Mouse (Mus musculus) small intestine, adult 2 months (tissue): ENCODE data around the gene Zfp108. TPM values are rescaled to one million over a fixed set of nuclear protein-coding genes. Genes with fewer than 3 reads are reported as not detected.

Experiments used
- H3K27ac ChIP-seq: fragments of 200-500 bp; 2 replicates; pipeline ENCODE4 v1.5.1; 2012; ENCODE audit warnings: low read depth, low read length, control low read depth, inconsistent platforms; ENCODE audit not compliant: insufficient read depth
- H3K27me3 ChIP-seq: fragments of 200-500 bp; 2 replicates; pipeline ENCODE4 v1.6.1; 2012; ENCODE audit warnings: mild to moderate bottlenecking, moderate library complexity, low read length, inconsistent platforms; ENCODE audit not compliant: control insufficient read depth, insufficient read depth
- H3K36me3 ChIP-seq: fragments of 200-500 bp; 2 replicates; pipeline ENCODE4 v1.6.1; 2012; ENCODE audit warnings: mild to moderate bottlenecking, low read length, control low read depth, inconsistent platforms; ENCODE audit not compliant: control insufficient read depth, insufficient read depth
- H3K4me1 ChIP-seq: fragments of 200-500 bp; 2 replicates; pipeline ENCODE4 v1.6.1; 2012; ENCODE audit warnings: low read length, inconsistent platforms, mixed read lengths; ENCODE audit not compliant: control insufficient read depth, insufficient read depth, insufficient read length
- H3K4me3 ChIP-seq: fragments of 200-500 bp; 2 replicates; pipeline ENCODE4 v1.5.1; 2012; ENCODE audit warnings: low read depth, mild to moderate bottlenecking, control low read depth, inconsistent platforms, low read length, moderate library complexity
- CTCF ChIP-seq: fragments of 200-500 bp; IDR thresholded peaks from 2 replicates; pipeline ENCODE4 v1.5.1; 2012; ENCODE audit warnings: low read depth, mild to moderate bottlenecking, control low read depth, inconsistent platforms, low read length, moderate library complexity, mixed read lengths; ENCODE audit not compliant: insufficient replicate concordance, insufficient read length; ENCODE audit errors: extremely low read depth
- POLR2A ChIP-seq: fragments of 200-500 bp; IDR thresholded peaks from 2 replicates; pipeline ENCODE4 v1.6.1; 2012; ENCODE audit warnings: low read depth, mild to moderate bottlenecking, control low read depth, inconsistent platforms, low read length, moderate library complexity
- WGBS: fragments of 180-500 bp; shearing (Covaris S2); methylation state at CpG from one replicate; pipeline ENCODE4 v1.1.7; 2018; 5-methylcytosine and 5-hydroxymethylcytosine counted together
- polyA plus RNA-seq: library from polyadenylated mRNA; depleted of rRNA; stranded (reverse); fragments of >200 nt; gene quantifications from 2 replicates; pipeline ENCODE4 v1.2.3, GENCODE M21; 2012; rRNA removed

The Zfp108 gene
- 0.13 and 0.18 TPM in 2 replicates for polyA plus RNA-seq

GRCm38 (mm10) chr7:24254633-24255474 lies at the start of gene Zfp108:
Gene Zfp108 (plus strand): TSS chr7:24254794.
- H3K36me3 ChIP-seq = no peaks in the 10 kb centered on the region
- peak within 1 kb of the TSS; percentile 74 for H3K4me3 ChIP-seq
- TF ChIP-seq CTCF (no peak), POLR2A (no peak; the same call in 1 of the 2 replicates)
- H3K27ac ChIP-seq = no peak within 1 kb of the TSS
- H3K27me3 ChIP-seq = no peaks in the 10 kb centered on the region
- H3K4me1 ChIP-seq = no peaks in the 10 kb centered on the region; the same call in 1 of the 2 replicates
- 15% methylated on average over 21 of the region's 21 CpGs for WGBS

- no peak overlapping the region for H3K27ac ChIP-seq
These were observed 46.9 kb upstream of the Zfp108 start for GRCm38 (mm10) chr7:24207488-24208261.

GRCm38 (mm10) chr7:24208282-24208886 lies 46.2 kb upstream of the Zfp108 start:
- TF ChIP-seq POLR2A (no peak), CTCF (no peak)
- H3K4me3 ChIP-seq = no peak overlapping the region

More at GRCm38 (mm10) chr7:24207488-24208261, 46.9 kb upstream of the Zfp108 start:
- no peaks in the 10 kb centered on the region for H3K4me1 ChIP-seq
- H3K36me3 ChIP-seq = peaks cover 2% of the 10 kb centered on the region
- peak overlapping the region; percentile 93 for H3K4me3 ChIP-seq
- TF ChIP-seq POLR2A (no peak), CTCF (no peak)
- WGBS = 8% methylated on average over 24 of the region's 24 CpGs
- no peaks in the 10 kb centered on the region for H3K27me3 ChIP-seq

GRCm38 (mm10) chr7:24210296-24210695 lies 44.3 kb upstream of the Zfp108 start:
- WGBS = 73% methylated on average over 2 of the region's 2 CpGs
- no peak overlapping the region for H3K27ac ChIP-seq
- no peaks in the 10 kb centered on the region for H3K27me3 ChIP-seq
- no peaks in the 10 kb centered on the region for H3K36me3 ChIP-seq
- H3K4me1 ChIP-seq = no peaks in the 10 kb centered on the region
- no peak overlapping the region for H3K4me3 ChIP-seq
- no peak for TF ChIP-seq POLR2A
- TF ChIP-seq CTCF = no peak

More at GRCm38 (mm10) chr7:24208282-24208886, 46.2 kb upstream of the Zfp108 start:
- 62% methylated on average over 7 of the region's 7 CpGs for WGBS
- H3K36me3 ChIP-seq = peaks cover 2% of the 10 kb centered on the region; the same call in 1 of the 2 replicates
- no peaks in the 10 kb centered on the region for H3K27me3 ChIP-seq
- H3K27ac ChIP-seq = no peak overlapping the region
- H3K4me1 ChIP-seq = no peaks in the 10 kb centered on the region

- WGBS = 68% methylated on average over 5 of the region's 5 CpGs
- no peaks in the 10 kb centered on the region for H3K36me3 ChIP-seq
- H3K4me1 ChIP-seq = no peaks in the 10 kb centered on the region
- H3K27ac ChIP-seq = no peak within 1 kb of the TSS
- no peak within 1 kb of the TSS for H3K4me3 ChIP-seq
- H3K27me3 ChIP-seq = no peaks in the 10 kb centered on the region
- TF ChIP-seq POLR2A = no peak
- no peak for TF ChIP-seq CTCF
These were observed 43.3 kb upstream of the Zfp108 start, which contains the start of gene Zfp111 for GRCm38 (mm10) chr7:24211343-24211742. Gene Zfp111 (minus strand): TSS chr7:24211443.

- TF ChIP-seq POLR2A (no peak), CTCF (no peak)
- Histone ChIP-seq H3K36me3 (no peaks in the 10 kb centered on the region), H3K27me3 (no peaks in the 10 kb centered on the region; the same call in 1 of the 2 replicates), H3K27ac (no peak within 1 kb of the TSS), H3K4me3 (peak within 1 kb of the TSS; percentile 96), H3K4me1 (no peaks in the 10 kb centered on the region)
- 4% methylated on average over 28 of the region's 28 CpGs for WGBS
These were observed 17.4 kb upstream of the Zfp108 start, which contains the start of gene Zfp109 for GRCm38 (mm10) chr7:24237040-24237791. Gene Zfp109 (minus strand): TSS chr7:24237560.
